Mouse (Mus musculus) midbrain, embryonic 14.5 days (tissue): ENCODE measurements around the gene Sugp1. TPM values are rescaled to one million over a fixed set of nuclear protein-coding genes. Genes with fewer than 3 reads are reported as not detected.

Source experiments
- microRNA-seq: library from miRNA; unstranded; fragments of <30 nt; microRNA quantifications from one replicate; pipeline ENCODE4, GENCODE M21; 2016
- polyA plus RNA-seq: library from polyadenylated mRNA; unstranded; fragments of >200 nt; fragmentation: Nextera tagmentation; extraction: Ambion mirVana; gene quantifications from 2 replicates; pipeline ENCODE4 v1.2.1, GENCODE M21; 2014

Sugp1 gene
- polyA plus RNA-seq, 1 experiment from 2014 or later: 52.7 TPM

Small RNA genes lying within 50 kb of the gene (microRNA-seq; reads per million reads assigned to microRNA genes)
- gene Mir7066: 3.5 reads per million, percentile 23 among the genes with 10 or more reads in this experiment

Other genes with a start within 250 kb of the Sugp1 start
- gene Gmip, start 234.1 kb upstream of the Sugp1 start, polyA plus RNA-seq: 26.0 and 33.2 TPM in 2 replicates
- 1.2 TPM in 2 replicates for gene Lpar2, start 220.4 kb upstream of the Sugp1 start, polyA plus RNA-seq
- gene Pbx4, start 210.3 kb upstream of the Sugp1 start, polyA plus RNA-seq: 62.3 and 78.2 TPM in 2 replicates
- gene Cilp2, start 155.1 kb upstream of the Sugp1 start, polyA plus RNA-seq: 3.1 and 4.6 TPM in 2 replicates
- 5.1 TPM in 2 replicates for gene Tssk6, start 140.6 kb upstream of the Sugp1 start, polyA plus RNA-seq
- 170 and 211 TPM in 2 replicates for gene Ndufa13, start 140.3 kb upstream of the Sugp1 start, polyA plus RNA-seq
- 8.4 and 11.9 TPM in 2 replicates for gene Yjefn3, start 140.1 kb upstream of the Sugp1 start, polyA plus RNA-seq
- 22.6 and 28.1 TPM in 2 replicates for gene Gatad2a, start 46.4 kb upstream of the Sugp1 start, polyA plus RNA-seq
- gene Mau2, start 79 bp upstream of the Sugp1 start, polyA plus RNA-seq: 65.2 and 76.3 TPM in 2 replicates
- gene Tm6sf2, start 30.1 kb downstream of the Sugp1 start, polyA plus RNA-seq: 2.0 and 2.1 TPM in 2 replicates
- 1.2 and 1.3 TPM in 2 replicates for gene Hapln4, start 40.6 kb downstream of the Sugp1 start, polyA plus RNA-seq
- gene Ncan, start 78.1 kb downstream of the Sugp1 start, polyA plus RNA-seq: 135 and 147 TPM in 2 replicates
- gene Nr2c2ap, start 88.5 kb downstream of the Sugp1 start, polyA plus RNA-seq: 25.8 and 43.4 TPM in 2 replicates
- 6.7 and 7.5 TPM in 2 replicates for gene Rfxank, start 96.3 kb downstream of the Sugp1 start, polyA plus RNA-seq
- 64.2 and 71.2 TPM in 2 replicates for gene Borcs8, start 96.7 kb downstream of the Sugp1 start, polyA plus RNA-seq
- gene Mef2b, start 96.9 kb downstream of the Sugp1 start, polyA plus RNA-seq: 0.46 and 0.50 TPM in 2 replicates
- 31.2 and 40.7 TPM in 2 replicates for gene Tmem161a, start 129.5 kb downstream of the Sugp1 start, polyA plus RNA-seq
- 5.1 and 5.6 TPM in 2 replicates for gene Slc25a42, start 169.5 kb downstream of the Sugp1 start, polyA plus RNA-seq
- 87.9 and 88.9 TPM in 2 replicates for gene Sugp2, start 191.4 kb downstream of the Sugp1 start, polyA plus RNA-seq
- gene Armc6, start 191.7 kb downstream of the Sugp1 start, polyA plus RNA-seq: 82.5 and 115 TPM in 2 replicates
- gene Homer3, start 240.0 kb downstream of the Sugp1 start, polyA plus RNA-seq: 24.0 and 34.4 TPM in 2 replicates